Mouse (Mus musculus) heart, postnatal 0 days (tissue): ENCODE measurements around the gene Ribc1.

Experiments
- CTCF ChIP-seq: IDR thresholded peaks from 2 replicates; pipeline ENCODE4 v1.5.1; 2016; ENCODE audit warnings: antibody characterized with exemption, control low read depth, low read depth
- EP300 ChIP-seq: IDR thresholded peaks from 2 replicates; pipeline ENCODE4 v1.6.1; 2016; ENCODE audit warnings: antibody characterized with exemption, low read depth

DNA sequence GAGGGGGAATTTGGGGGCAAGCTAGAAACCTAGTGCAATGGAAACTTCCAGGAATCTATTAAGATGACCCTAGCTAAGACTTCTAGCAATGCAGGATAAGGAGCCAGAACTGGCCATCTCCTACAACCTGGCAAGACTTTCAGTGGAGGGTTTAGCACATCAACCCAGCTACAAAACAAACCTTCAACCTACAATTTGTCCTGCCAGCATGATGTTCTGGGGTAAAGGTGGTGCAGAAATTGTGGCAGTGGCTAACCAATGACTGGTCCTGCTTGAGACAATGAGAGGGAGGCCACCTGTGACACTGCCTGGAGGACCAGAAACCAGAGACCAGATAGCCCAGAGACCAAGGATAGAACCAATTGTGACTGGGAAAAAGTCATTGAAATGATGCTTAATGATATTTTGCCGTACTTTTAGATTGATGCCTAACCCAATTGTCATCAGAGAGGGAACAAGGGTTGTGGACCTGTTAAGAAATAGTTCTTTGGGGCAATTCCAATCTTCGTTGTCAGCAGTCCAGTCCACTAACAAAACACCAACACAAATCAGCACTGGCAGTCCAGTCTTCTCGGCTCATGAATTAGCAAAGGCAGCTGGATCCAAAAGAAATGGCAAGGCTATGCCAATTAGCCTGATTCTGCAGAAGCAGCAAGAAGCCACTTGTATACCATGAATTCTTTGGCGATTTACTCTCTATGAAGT is 16.9 kb downstream of the Ribc1 start:
- TF ChIP-seq CTCF (no peak), EP300 (no peak)
